Mouse (Mus musculus) thymus, adult 2 months (tissue): ENCODE data around the gene Gabarap.

Experiments used
- CTCF ChIP-seq: fragments of 200-500 bp; IDR thresholded peaks from 2 replicates; pipeline ENCODE4 v1.5.1; 2012; ENCODE audit warnings: mild to moderate bottlenecking, control low read depth, low read length, moderate library complexity, borderline replicate concordance; ENCODE audit not compliant: control insufficient read depth, poor library complexity, insufficient read depth; ENCODE audit errors: extremely low read depth
- POLR2A ChIP-seq: fragments of 200-500 bp; IDR thresholded peaks from 2 replicates; pipeline ENCODE4 v1.6.1; 2012; ENCODE audit warnings: mild to moderate bottlenecking, low read length, control low read depth, moderate library complexity; ENCODE audit not compliant: control insufficient read depth, poor library complexity, insufficient read depth; ENCODE audit errors: extremely low read depth

DNA sequence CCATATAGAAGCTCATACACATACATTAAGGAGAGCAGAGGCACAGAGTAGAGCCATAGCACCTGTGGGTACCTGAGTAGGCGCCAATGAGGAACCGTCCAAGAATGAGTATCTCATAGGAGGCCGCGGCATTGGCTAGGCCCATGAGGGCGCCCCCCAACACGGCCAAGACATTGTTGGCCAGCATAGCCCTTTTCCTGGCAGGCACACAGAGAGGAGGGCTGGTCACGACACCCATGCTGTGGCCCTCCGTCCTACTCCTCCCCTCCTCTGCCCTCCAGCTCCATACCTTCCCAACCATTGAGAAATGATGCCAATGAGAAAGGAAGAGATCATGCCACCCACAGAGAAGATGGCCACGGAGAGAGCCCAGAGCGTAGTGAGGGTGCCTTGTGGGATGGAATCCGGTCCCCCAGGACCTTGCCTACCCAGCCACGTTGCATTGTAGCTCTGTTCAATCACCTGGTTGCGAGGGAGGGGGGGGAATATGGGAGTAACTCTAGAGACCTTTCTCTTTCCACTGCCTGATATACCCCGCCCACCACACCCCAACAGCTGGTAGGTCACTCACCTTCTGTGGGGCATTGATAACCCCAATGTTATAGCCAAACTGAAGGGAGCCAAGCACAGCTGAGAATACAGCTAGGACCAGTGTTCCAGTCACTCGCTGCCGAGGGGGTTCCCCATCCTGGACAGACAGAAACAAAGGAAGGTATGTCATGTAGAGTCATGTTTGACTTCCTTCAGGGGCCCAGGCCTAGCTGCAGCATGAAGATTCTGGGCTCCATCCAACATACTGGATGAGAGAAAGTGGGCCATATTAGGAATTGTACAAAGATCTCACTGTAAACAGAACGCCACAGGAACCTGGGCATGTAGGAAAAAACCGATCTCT lies 44.7 kb upstream of the Gabarap start:
- TF ChIP-seq CTCF (no peak), POLR2A (no peak)
